Mouse (Mus musculus) stomach, embryonic 15.5 days (tissue): Measurements from ENCODE around the gene Cyp2w1. TPM values are rescaled to one million over a fixed set of nuclear protein-coding genes. Genes with fewer than 3 reads are reported as not detected.
"Not testable (repeated sequence)": the region's sequence is repeated elsewhere in the genome, so short reads cannot be mapped to it uniquely, and the experiment has no call there.

Experiments used
- ATAC-seq: fragments of 200-750 bp; cut with Nextera tagmentation; 2 replicates; pipeline ENCODE4 v1.8.0; 2017; ENCODE audit warnings: low read depth, moderate number of reproducible peaks, moderate TSS enrichment; ENCODE audit not compliant: insufficient read depth, low FRiP score
- H3K27ac ChIP-seq: fragments of 300-500 bp; sonication (generic); 2 replicates; pipeline ENCODE4 v1.5.1; 2015; ENCODE audit warnings: mild to moderate bottlenecking, inconsistent platforms
- H3K27me3 ChIP-seq: fragments of 300-500 bp; sonication (generic); replicated peaks from 2 replicates; pipeline ENCODE4 v1.6.1; 2015; ENCODE audit warnings: inconsistent platforms
- H3K36me3 ChIP-seq: fragments of 300-500 bp; sonication (generic); 2 replicates; pipeline ENCODE4 v1.6.1; 2015; ENCODE audit warnings: inconsistent platforms
- H3K4me1 ChIP-seq: fragments of 300-500 bp; sonication (generic); 2 replicates; pipeline ENCODE4 v1.6.1; 2015; ENCODE audit warnings: inconsistent platforms
- H3K4me2 ChIP-seq: fragments of 300-500 bp; sonication (generic); 2 replicates; pipeline ENCODE4 v1.6.1; 2015; ENCODE audit warnings: mild to moderate bottlenecking, inconsistent platforms
- H3K4me3 ChIP-seq: fragments of 300-500 bp; sonication (generic); replicated peaks from 2 replicates; pipeline ENCODE4 v1.5.1; 2015; ENCODE audit warnings: inconsistent platforms
- H3K9ac ChIP-seq: fragments of 300-500 bp; sonication (generic); 2 replicates; pipeline ENCODE4 v1.6.1; 2015; ENCODE audit warnings: inconsistent platforms
- H3K9me3 ChIP-seq: fragments of 300-500 bp; sonication (generic); 2 replicates; pipeline ENCODE4 v1.6.1; 2016; ENCODE audit warnings: inconsistent platforms
- WGBS: fragments of 180-500 bp; shearing (Covaris S2); methylation state at CpG from one replicate; pipeline ENCODE4 v1.1.7; 2015; 5-methylcytosine and 5-hydroxymethylcytosine counted together
- polyA plus RNA-seq: library from polyadenylated mRNA; unstranded; fragments of >200 nt; fragmentation: Nextera tagmentation; extraction: Ambion mirVana; gene quantifications from 2 replicates; pipeline ENCODE4 v1.2.1, GENCODE M21; 2015

The Cyp2w1 gene
- polyA plus RNA-seq, 1 experiment from 2014 or later = 8.5 TPM

DNA sequence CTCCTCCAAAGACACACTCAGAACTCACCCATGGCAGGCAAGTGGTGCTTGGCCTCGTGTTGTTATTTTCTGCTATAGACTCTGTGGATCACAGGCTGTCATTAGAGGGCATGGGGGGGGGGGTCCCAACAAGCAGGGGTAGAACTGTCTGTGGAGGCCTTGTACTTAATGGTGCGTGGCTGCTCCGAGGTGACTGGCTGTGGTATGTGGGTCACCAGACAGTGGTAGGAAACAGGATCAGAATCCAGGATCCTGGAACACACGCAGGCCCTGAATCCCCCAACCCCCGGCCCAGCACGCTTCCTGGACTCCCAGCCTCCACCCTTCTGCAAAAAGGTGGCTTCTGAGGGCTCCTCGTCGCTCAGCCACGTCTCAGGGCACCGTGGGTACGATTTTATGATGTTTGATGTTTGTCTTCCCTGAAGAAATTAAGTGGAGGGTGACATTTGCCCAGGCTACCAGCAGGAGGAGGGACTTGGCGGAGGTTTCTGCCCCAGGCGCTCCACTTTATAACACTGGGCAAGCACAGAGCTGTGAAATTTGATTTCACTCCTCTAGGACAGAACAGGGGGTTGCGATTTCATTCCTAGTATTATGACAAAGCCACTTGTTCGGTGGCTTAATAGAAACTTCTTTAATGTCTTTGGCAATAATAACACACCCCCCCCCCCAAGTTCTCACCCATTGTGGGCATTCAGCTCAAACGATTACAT is 19.0 kb upstream of the Cyp2w1 start:
- Histone ChIP-seq H3K4me2 (no peak overlapping the region), H3K36me3 (peaks cover 18% of the 10 kb centered on the region), H3K4me1 (peaks cover 3% of the 10 kb centered on the region; the same call in 1 of the 2 replicates), H3K27me3 (no peaks in the 10 kb centered on the region), H3K9ac (no peak overlapping the region), H3K9me3 (no peaks in the 10 kb centered on the region), H3K4me3 (no peak overlapping the region), H3K27ac (peak overlapping the region; percentile 79)
- 81% methylated on average over 16 of the region's 16 CpGs for WGBS
- no peak for ATAC-seq

DNA sequence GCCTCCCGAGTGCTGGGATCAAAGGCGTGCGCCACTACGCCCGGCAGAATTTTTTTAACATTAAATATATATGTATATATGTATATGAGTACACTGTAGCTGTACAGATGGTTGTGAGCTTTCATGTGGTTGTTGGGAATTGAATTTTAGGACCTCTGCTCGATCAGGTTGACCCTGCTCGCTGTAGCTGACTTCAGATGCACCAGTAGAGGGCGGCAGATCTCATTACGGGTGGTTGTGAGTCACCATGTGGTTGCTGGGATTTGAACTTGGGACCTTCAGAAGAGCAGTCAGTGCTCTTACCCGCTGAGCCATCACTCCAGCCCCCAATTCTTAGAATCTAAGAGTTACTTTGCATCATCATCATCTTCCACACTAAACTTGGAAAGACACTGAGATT is 18.0 kb upstream of the Cyp2w1 start:
- peaks cover 22% of the 10 kb centered on the region for H3K36me3 ChIP-seq
- not testable (repeated sequence) for H3K9ac ChIP-seq, H3K27me3 ChIP-seq, H3K27ac ChIP-seq, H3K9me3 ChIP-seq, H3K4me3 ChIP-seq, H3K4me1 ChIP-seq, ATAC-seq, H3K4me2 ChIP-seq
- 86% methylated on average over 10 of the region's 10 CpGs for WGBS

DNA sequence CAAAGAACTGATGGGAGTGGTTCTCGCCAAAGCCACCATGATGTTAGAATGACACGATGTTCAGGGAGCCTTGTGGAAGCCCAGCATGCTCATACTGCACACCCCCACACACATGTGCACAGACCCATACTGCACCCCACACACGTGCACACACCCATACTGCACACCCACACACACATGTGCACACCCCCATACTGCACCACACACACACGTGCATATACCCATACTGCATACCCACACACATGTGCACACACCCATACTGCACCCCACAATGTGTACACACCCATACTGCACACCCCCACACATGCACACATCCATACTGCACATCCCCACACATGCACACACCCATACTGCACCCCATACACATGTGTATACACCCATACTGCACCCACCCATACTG is 16.8 kb upstream of the Cyp2w1 start:
- no peak overlapping the region for H3K27ac ChIP-seq
- peaks cover 29% of the 10 kb centered on the region for H3K36me3 ChIP-seq
- H3K4me3 ChIP-seq = no peak overlapping the region
- WGBS = 93% methylated on average over 4 of the region's 4 CpGs
- peaks cover 3% of the 10 kb centered on the region; the same call in 1 of the 2 replicates for H3K4me1 ChIP-seq
- no peak overlapping the region for H3K9ac ChIP-seq
- no peaks in the 10 kb centered on the region for H3K9me3 ChIP-seq
- H3K4me2 ChIP-seq = no peak overlapping the region
- H3K27me3 ChIP-seq = no peaks in the 10 kb centered on the region
- no peak for ATAC-seq

DNA sequence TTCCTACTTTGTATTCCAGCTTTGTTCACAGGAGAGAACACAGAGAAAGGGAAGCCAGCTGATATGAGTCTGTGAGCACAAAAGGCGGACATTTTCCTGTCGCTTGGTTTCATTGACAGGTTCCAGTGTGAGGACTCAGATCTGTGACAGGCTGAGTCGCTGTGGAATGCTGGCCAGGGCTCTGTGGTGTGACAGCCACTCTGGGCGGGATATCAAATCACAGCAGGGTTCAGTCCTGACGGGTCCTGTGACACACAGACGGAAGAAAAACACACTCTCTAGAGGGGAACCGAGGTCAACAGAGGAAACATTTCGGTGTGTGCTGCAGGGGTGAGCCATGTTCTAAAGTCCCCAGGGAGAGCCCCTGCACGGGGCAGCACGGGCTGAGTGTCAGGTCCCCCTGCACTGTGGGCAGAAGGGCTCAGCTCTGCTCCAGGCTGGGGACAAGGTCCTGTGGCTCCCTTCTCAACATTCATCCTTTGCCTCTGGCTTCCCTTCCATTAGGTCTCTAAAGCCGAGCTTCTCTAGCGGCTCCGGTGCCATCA is 14.5 kb upstream of the Cyp2w1 start:
- Histone ChIP-seq H3K9me3 (no peaks in the 10 kb centered on the region), H3K4me1 (0 out of 2 replicates have a peak, but pooled peaks cover 3% of the 10 kb centered on the region), H3K4me2 (no peak overlapping the region), H3K27ac (no peak overlapping the region), H3K36me3 (peaks cover 42% of the 10 kb centered on the region), H3K27me3 (no peaks in the 10 kb centered on the region), H3K9ac (no peak overlapping the region), H3K4me3 (no peak overlapping the region)
- 80% methylated on average over 13 of the region's 13 CpGs for WGBS
- ATAC-seq = no peak

DNA sequence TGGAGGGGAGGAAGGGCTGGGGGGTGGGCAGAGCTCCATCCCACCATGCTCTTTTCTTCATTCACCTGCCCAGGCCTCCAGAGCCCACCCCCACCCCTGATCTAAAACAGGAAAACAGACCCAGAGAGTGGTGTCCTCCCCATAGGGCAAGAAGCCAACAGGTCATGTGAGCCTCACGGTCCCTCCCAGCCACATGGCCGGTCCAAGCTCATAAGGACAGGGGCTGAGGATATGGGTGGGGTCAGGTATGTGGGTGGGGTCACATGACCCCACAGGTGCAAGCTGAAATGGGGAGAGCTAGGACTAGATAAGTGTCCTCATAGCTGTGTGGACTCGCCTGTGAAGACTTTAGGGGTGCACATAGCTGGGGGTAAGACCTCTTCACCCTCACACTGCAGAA is 14.0 kb upstream of the Cyp2w1 start:
- Histone ChIP-seq H3K27me3 (no peaks in the 10 kb centered on the region), H3K36me3 (peaks cover 42% of the 10 kb centered on the region), H3K4me2 (no peak overlapping the region), H3K9ac (no peak overlapping the region), H3K4me1 (0 out of 2 replicates have a peak, but pooled peaks cover 3% of the 10 kb centered on the region), H3K9me3 (no peaks in the 10 kb centered on the region), H3K27ac (no peak overlapping the region), H3K4me3 (no peak overlapping the region)
- ATAC-seq = 0 out of 2 replicates have a peak, but pooled peaks have one; percentile 19
- WGBS = 77% methylated on average over 3 of the region's 3 CpGs

DNA sequence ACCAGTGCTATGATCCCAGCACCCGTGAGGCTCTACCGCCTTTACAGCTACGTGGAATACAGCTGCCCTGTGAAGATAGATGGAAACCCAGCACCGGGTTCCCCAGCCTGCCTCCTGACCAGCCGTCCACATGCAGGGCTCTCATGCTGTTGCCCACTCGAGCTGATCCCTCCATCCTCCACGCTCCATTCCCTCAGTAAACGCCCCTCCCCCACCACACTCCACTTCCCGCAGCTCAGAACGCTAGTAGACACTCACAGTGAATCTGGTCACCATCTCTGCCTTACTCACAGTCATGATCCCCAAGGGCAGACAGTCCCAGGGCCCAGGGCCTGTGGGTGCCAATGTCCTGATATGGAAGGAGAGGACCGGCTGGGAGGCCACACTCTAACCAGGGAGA is 13.5 kb upstream of the Cyp2w1 start:
- Histone ChIP-seq H3K9me3 (no peaks in the 10 kb centered on the region), H3K4me3 (no peak overlapping the region), H3K4me2 (no peak overlapping the region), H3K27ac (no peak overlapping the region), H3K27me3 (no peaks in the 10 kb centered on the region), H3K36me3 (peaks cover 42% of the 10 kb centered on the region), H3K9ac (no peak overlapping the region), H3K4me1 (0 out of 2 replicates have a peak, but pooled peaks cover 3% of the 10 kb centered on the region)
- ATAC-seq = no peak
- 76% methylated on average over 11 of the region's 11 CpGs for WGBS

DNA sequence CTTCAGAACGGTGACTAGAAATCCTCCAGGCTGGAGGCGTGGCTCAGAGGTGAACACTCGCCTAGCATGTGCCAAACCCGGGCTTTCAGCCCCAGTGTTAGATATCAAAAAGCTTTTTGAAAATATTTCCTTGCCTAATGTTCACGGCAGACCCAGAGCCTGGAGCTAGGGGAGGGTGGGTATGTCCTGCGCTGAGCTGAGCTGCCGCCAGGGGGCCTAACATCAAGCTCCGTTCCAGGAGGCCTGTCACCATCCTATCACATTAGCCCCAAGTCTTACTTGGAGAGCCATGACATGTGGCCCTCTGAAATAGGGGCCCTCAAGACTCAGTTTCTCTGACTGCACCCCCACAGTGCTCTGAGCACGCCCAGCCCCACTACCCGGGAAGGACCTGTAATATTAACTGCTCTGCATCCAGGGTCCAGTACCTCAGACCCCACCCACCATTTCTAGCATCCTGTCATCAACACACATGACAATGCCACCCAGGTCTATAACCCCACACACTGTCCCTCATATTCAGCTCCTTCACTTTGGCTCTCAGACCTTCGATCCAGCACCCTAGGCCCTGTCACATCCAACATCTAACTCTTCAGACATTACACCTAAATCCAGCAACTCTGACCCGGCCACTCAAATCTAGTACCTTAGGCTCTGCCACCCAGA is 8.3 kb upstream of the Cyp2w1 start:
- Histone ChIP-seq H3K36me3 (peaks cover 22% of the 10 kb centered on the region), H3K27me3 (no peaks in the 10 kb centered on the region), H3K4me1 (peaks cover 8% of the 10 kb centered on the region), H3K9me3 (no peaks in the 10 kb centered on the region), H3K4me3 (peak overlapping the region; percentile 59), H3K4me2 (peak overlapping the region; percentile 79), H3K27ac (peak overlapping the region; percentile 57; the same call in 1 of the 2 replicates), H3K9ac (peak overlapping the region; percentile 70)
- ATAC-seq = peak; percentile 71
- 3% methylated on average over 12 of the region's 12 CpGs for WGBS

DNA sequence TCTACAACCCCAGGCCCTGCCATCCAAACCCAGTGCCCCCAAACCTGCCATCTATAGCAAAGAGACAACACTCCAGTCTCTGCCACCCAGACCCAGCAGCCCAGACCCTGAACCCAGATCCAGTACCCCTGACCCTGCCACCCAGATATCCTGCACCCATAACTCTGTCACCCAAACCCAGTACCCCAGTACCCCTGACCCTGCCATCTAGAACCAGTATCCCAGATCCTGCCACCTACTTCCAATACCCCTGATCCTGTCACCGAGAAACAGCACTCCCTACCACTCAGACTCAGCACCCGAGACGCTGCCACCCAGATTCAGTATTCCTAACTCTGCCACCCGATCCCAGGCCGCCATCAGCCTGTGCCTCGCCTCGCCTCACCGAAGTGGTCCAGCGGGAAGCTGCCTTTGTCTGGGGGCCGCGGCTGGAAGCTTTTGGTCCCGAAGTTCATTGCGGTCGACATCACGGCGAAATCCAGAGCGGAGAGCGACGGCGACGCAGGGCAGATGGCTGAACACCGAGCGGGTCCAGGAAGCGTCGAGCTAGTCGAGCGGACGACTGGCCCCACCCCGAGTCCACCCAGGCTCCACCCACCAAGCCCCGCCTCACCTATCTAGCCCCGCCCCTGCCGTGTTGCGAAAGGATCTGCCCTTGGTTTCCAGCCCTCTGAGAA is 7.6 kb upstream of the Cyp2w1 start:
- Histone ChIP-seq H3K36me3 (peaks cover 16% of the 10 kb centered on the region), H3K27ac (peak overlapping the region; percentile 81), H3K4me2 (peak overlapping the region; percentile 79), H3K9me3 (no peaks in the 10 kb centered on the region), H3K4me1 (peaks cover 8% of the 10 kb centered on the region), H3K27me3 (no peaks in the 10 kb centered on the region), H3K4me3 (peak overlapping the region; percentile 59), H3K9ac (peak overlapping the region; percentile 70)
- WGBS = under 1% methylated on average over 33 of the region's 33 CpGs
- peak; percentile 90 for ATAC-seq

DNA sequence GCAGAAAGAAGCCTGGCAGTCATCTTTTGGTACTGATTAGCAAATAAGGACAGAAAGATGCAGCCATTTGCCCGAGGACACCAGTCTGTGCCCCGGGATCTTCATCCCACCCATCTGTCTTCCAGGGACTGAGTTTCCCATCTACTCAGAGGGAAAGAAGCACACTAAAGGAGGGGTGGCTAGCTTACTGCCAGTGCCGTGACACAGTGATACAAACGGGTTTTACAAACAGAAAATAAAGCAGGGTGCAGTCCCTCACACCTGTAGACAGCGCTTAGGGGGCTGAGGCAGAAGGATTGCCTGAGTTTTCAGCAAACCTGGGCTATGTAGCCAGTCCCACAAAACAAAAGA is 7.1 kb upstream of the Cyp2w1 start:
- WGBS = 9% methylated on average over 5 of the region's 5 CpGs
- H3K9ac ChIP-seq = 0 out of 2 replicates have a peak overlapping the region, but pooled peaks have one; percentile 12
- no peak for ATAC-seq

DNA sequence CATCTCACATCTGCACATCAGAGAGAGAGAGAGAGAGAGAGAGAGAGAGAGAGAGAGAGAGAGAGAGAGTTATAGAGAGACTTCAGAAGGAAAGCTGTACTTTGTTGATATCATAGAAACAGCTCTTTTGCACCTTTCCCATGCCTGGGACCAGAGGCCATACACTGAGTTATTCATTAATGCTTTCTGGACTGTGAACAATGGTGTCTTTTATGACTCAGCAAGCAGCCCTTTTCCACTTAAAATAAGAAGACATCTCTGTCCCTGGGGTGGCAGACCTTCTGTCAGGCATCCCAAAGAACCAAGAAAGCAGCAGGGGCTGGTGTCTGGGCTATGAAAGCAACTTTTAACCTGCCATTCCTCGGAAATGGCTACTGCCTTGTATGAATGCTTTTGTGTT is 5.2 kb upstream of the Cyp2w1 start:
- Histone ChIP-seq H3K4me2 (no peak overlapping the region), H3K9me3 (no peaks in the 10 kb centered on the region), H3K27ac (peak overlapping the region; percentile 63), H3K9ac (no peak overlapping the region), H3K27me3 (no peaks in the 10 kb centered on the region), H3K4me1 (peaks cover 23% of the 10 kb centered on the region), H3K36me3 (peaks cover 6% of the 10 kb centered on the region), H3K4me3 (no peak overlapping the region)
- WGBS = 52% methylated on average over 1 of the region's 1 CpGs
- no peak for ATAC-seq

More for the DNA sequence above, 7.1 kb upstream of the Cyp2w1 start:
- Histone ChIP-seq H3K27me3 (no peaks in the 10 kb centered on the region), H3K4me2 (peak overlapping the region; percentile 79), H3K4me3 (peak overlapping the region; percentile 59), H3K36me3 (peaks cover 14% of the 10 kb centered on the region), H3K9me3 (no peaks in the 10 kb centered on the region), H3K4me1 (peaks cover 8% of the 10 kb centered on the region), H3K27ac (peak overlapping the region; percentile 81)

DNA sequence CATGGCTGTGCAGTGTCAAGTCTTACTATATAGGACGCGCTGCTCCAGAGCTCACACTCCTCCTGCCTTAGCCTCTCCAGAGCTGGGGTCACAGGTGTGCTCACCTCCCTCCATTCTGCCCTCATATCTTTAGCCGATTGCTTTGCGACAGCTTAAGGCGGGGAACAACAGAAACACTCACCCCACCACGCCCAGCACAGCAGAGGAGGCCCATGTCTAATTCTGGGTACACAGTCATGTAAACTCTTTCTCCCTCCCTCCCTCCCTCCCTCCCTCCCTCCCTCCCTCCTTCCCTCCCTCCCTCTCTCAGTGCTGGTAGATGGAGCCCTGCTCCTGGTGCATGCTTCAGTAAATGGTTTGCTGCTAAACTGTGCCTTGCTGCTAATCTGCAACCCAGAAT is 2.7 kb upstream of the Cyp2w1 start:
- H3K27ac ChIP-seq = peak overlapping the region; percentile 65
- no peak for ATAC-seq
- H3K4me2 ChIP-seq = no peak overlapping the region

More for the DNA sequence above, 2.7 kb upstream of the Cyp2w1 start:
- H3K4me1 ChIP-seq = peaks cover 27% of the 10 kb centered on the region
- no peaks in the 10 kb centered on the region for H3K36me3 ChIP-seq
- H3K9ac ChIP-seq = no peak overlapping the region
- 52% methylated on average over 6 of the region's 6 CpGs for WGBS
- H3K9me3 ChIP-seq = no peaks in the 10 kb centered on the region
- no peak overlapping the region for H3K4me3 ChIP-seq
- no peaks in the 10 kb centered on the region for H3K27me3 ChIP-seq
